Mouse (Mus musculus): ENCODE measurements at regions not wholly inside any gene's neighbourhood (a gene's known extent, or its start where the extent isn't known, plus 50 kb on each side); places are given as distances from the start of the nearest gene placed in this dataset.
A peak's percentile ranks its signal among the peaks of the same experiment; 100 is the strongest.

- no peak for DNase-seq
Observed at GRCm38 (mm10) chr2:72674856-72675440, 199.0 kb downstream of the Cdca7 start.

GRCm38 (mm10) chr2:72677731-72678130 is 201.8 kb downstream of the Cdca7 start:
- no peak for DNase-seq

GRCm38 (mm10) chr2:72688031-72688430 is 212.1 kb downstream of the Cdca7 start:
- DNase-seq, result no peak

GRCm38 (mm10) chr2:72701081-72701480 is 225.1 kb downstream of the Cdca7 start:
- DNase-seq, result no peak

- DNase-seq, result no peak
Observed at GRCm38 (mm10) chr2:72703238-72703637, 227.3 kb downstream of the Cdca7 start.

- no peak for DNase-seq
Observed at GRCm38 (mm10) chr2:72707676-72708659, 232.0 kb downstream of the Cdca7 start.

GRCm38 (mm10) chr2:72716931-72717330 is 241.0 kb downstream of the Cdca7 start:
- DNase-seq, result no peak

- peak; percentile 17 to 40 for DNase-seq
Observed at GRCm38 (mm10) chr2:72728699-72729098, 251.5 kb downstream of the Sp3 start.

GRCm38 (mm10) chr2:72733371-72733770 is 246.9 kb downstream of the Sp3 start:
- DNase-seq, result no peak

- no peak for DNase-seq
Observed at GRCm38 (mm10) chr2:72735035-72735434, 245.2 kb downstream of the Sp3 start.

- no peak for DNase-seq
Observed at GRCm38 (mm10) chr2:72736685-72737084, 243.6 kb downstream of the Sp3 start.

- DNase-seq, result no peak
Observed at GRCm38 (mm10) chr2:72740391-72741361, 239.6 kb downstream of the Sp3 start.

GRCm38 (mm10) chr2:72741746-72742145 is 238.5 kb downstream of the Sp3 start:
- DNase-seq, result no peak

GRCm38 (mm10) chr2:72743651-72744050 is 236.6 kb downstream of the Sp3 start:
- no peak for DNase-seq

- DNase-seq, result no peak
Observed at GRCm38 (mm10) chr2:72744901-72745300, 235.3 kb downstream of the Sp3 start.

GRCm38 (mm10) chr2:72746476-72747215 is 233.6 kb downstream of the Sp3 start:
- no peak for DNase-seq

GRCm38 (mm10) chr2:72747299-72747698 is 232.9 kb downstream of the Sp3 start:
- no peak for DNase-seq

GRCm38 (mm10) chr2:72749495-72749894 is 230.8 kb downstream of the Sp3 start:
- no peak for DNase-seq

- DNase-seq, result no peak
Observed at GRCm38 (mm10) chr2:72751441-72751840, 228.8 kb downstream of the Sp3 start.

GRCm38 (mm10) chr2:72752624-72753176 is 227.5 kb downstream of the Sp3 start:
- no peak for DNase-seq

- DNase-seq, result no peak
Observed at GRCm38 (mm10) chr2:72753788-72754713, 226.2 kb downstream of the Sp3 start.
